Mouse (Mus musculus) cerebellum, adult 2 months (tissue): ENCODE results near the gene Milr1.

Experiments used
- CTCF ChIP-seq: fragments of 200-500 bp; IDR thresholded peaks from 2 replicates; pipeline ENCODE4 v1.5.1; 2011; ENCODE audit warnings: low read depth, mild to moderate bottlenecking, control low read depth, low read length, moderate library complexity, borderline replicate concordance; ENCODE audit not compliant: insufficient read depth
- POLR2A ChIP-seq: fragments of 200-500 bp; IDR thresholded peaks from 2 replicates; pipeline ENCODE4 v1.6.1; 2011; ENCODE audit warnings: low read length, control low read depth, borderline replicate concordance; ENCODE audit not compliant: insufficient read depth

- TF ChIP-seq CTCF (no peak), POLR2A (no peak)
These were observed 13.8 kb upstream of the Milr1 start for GRCm38 (mm10) chr11:106737178-106737621.
